Mouse (Mus musculus): ENCODE data around the gene Srp68.
A peak's percentile ranks its signal among the peaks of the same experiment; 100 is the strongest.

Gene Srp68

GRCm38 (mm10) chr11:116247502-116248222 lies 26.4 kb downstream of the Srp68 start:
- peak; percentile 34 for DNase-seq (ENCODE audit: low read depth, low spot score)

DNA sequence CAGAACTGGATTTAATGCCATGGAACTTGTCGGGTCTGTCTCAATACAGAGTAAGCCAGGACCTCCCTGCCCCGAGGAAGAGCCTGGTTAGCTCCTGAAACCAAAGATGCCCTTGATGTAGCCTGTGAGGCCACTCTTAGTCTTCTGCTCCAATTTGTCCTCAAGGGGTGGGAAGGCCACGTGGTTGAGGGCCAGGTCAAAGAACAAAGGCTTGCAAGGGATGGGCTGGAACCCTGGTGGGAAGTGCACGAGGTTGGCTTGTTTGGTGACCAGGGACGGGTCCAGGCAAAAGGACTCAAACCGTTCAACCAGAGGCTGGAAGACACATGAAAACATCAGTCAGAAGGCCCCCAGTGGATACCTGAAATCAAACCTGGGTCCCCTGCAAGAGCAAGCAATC lies 28.4 kb downstream of the Srp68 start:
- no peak for DNase-seq (ENCODE audit: low read depth, low spot score)

- DNase-seq (ENCODE audit: low read depth, low spot score): no peak
Observed at GRCm38 (mm10) chr11:116244580-116244979, 29.4 kb downstream of the Srp68 start.

DNA sequence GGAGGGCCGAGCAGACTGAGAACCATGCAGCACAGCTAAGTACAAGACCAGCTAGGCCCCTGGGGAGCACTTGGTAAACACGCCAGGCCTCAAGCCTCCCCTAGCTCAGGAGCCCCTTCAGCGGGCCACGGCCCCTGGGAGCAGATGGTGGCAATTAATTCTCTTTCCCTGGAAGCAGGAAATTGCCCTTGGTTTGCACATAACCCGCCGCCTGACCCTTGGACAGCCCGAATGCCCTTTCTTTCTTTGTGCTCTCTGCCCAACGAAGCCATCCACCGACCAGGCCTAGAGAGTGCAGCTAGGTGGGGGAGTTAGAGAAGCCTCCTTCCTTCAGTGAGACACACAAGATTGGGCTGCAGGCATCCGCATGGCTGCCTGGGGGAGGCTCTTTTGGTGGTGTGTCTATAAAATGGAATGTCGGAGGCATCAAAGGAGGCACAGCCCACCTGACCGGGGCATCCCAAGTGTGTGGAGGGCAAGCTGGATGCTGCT lies 32.2 kb downstream of the Srp68 start:
- no peak for DNase-seq (ENCODE audit: low read depth, low spot score)

GRCm38 (mm10) chr11:116239797-116240196 lies 34.2 kb downstream of the Srp68 start:
- no peak for DNase-seq (ENCODE audit: low read depth, low spot score)

GRCm38 (mm10) chr11:116237742-116238395 lies 36.1 kb downstream of the Srp68 start, which contains the start of gene Evpl:
Evpl (minus strand) TSS chr11:116238077.
- peak; percentile 65 for DNase-seq (ENCODE audit: low read depth, low spot score)

DNA sequence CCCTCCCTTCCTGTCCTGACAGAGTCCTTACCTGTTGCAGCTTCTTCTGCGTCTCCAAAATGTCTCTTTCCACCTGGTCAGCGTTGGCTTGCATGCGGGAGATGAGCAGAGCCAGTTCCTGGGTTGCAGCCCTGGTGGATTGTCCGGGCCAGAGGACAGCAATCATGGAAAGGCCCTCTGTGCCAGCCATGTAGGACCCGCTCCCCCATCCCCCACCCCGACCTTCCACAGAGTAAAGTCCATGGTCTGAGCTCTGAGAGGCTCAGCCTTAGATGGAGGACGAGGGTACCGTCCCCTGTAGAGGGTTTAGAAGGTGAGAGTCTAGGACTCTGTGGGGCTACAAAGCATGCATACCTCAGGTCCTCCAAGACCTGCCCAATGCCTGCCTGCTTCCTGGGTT lies 39.1 kb downstream of the Srp68 start:
- DNase-seq (ENCODE audit: low read depth, low spot score): no peak

- no peak for DNase-seq (ENCODE audit: low read depth, low spot score)
Observed at GRCm38 (mm10) chr11:116232427-116232826, 41.6 kb downstream of the Srp68 start.

- no peak for DNase-seq (ENCODE audit: low read depth, low spot score)
Observed at GRCm38 (mm10) chr11:116228699-116229098, 45.3 kb downstream of the Srp68 start.

GRCm38 (mm10) chr11:116226414-116226813 lies 47.6 kb downstream of the Srp68 start:
- peak; percentile 83 for DNase-seq (ENCODE audit: low read depth, low spot score)

GRCm38 (mm10) chr11:116222740-116223059 lies 51.3 kb downstream of the Srp68 start:
- no peak for DNase-seq (ENCODE audit: low read depth, low spot score)

DNA sequence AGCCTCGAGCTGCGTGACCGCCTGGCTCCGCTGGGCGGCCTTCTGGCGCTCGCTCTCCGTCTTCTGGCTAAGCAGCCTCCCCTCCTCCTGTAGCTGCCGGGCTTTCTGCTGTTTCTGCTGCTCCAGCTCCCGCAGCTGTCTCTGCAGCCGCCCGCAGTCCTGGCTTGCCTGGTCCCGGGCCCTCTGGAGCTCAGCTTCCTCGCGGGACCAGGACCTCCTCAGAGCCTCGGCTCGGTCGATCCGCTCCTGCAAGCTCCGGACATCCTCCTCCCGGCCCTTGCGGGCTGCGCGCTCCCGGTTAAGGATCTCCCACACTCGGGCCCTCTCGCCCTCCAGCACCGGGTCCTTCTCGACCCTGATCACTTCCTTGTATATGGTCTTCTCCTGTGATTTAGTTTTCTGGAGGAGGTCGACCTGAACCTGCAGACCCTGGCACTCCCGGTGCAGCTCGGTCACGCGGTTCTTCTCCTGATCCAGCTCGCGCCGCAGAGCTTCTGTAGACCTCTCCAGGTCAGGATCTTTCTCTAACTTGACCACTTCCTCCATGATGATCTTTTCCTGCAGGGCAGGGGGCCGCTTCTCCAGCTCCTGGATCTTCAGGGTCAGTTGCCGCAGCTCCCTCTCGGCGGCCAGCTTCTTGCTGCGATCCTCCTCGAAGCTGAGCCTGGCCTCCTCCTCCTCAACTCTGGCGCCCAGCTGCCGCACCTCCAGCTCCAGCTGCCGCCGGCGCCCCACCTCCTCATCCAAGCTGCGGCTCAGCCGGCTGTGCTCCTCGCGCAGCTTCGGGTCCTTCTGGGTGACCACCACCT lies 51.9 kb downstream of the Srp68 start:
- DNase-seq (ENCODE audit: low read depth, low spot score): no peak

- peak; percentile 82 for DNase-seq (ENCODE audit: low read depth, low spot score)
Observed at GRCm38 (mm10) chr11:116219885-116220284, 54.1 kb downstream of the Srp68 start.

GRCm38 (mm10) chr11:116218737-116219400 lies 55.1 kb downstream of the Srp68 start:
- no peak for DNase-seq (ENCODE audit: low read depth, low spot score)

DNA sequence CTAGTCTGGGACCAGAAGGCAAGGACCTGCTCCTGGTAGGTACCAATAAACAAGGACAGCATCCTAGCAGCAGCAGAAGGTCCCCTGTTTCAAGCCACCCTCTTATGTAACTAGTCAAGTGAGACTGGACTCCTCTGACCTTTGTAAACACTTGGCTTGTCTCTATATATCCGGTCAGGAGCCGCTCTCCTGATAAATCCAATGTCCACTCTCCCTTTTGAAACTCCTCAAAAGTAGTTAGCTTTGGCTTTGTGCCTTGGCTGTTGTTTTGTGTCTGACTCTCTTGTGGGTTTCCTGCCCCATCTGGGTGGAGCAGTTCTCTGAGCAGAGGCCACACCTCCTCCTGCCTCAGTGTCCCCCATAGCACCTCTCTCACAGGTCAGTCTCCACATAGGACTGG lies 55.8 kb downstream of the Srp68 start:
- DNase-seq (ENCODE audit: low read depth, low spot score): no peak

DNA sequence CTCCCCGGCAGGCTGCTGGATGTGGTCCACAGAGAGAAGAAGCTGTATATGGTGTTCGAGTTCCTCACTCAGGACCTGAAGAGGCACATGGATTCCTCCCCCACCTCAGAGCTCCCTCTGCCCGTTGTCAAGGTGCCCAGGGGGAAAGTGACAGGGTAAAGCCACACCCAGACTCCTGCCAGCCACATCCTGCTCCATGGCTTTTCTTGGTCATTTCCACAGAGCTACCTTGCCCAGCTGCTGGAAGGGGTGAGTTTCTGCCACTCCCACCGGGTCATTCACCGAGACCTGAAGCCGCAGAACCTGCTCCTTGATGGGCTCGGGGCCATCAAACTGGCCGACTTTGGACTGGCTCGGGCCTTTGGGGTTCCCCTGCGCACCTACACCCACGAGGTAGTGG lies 57.5 kb downstream of the Srp68 start:
- DNase-seq (ENCODE audit: low read depth, low spot score): no peak

DNA sequence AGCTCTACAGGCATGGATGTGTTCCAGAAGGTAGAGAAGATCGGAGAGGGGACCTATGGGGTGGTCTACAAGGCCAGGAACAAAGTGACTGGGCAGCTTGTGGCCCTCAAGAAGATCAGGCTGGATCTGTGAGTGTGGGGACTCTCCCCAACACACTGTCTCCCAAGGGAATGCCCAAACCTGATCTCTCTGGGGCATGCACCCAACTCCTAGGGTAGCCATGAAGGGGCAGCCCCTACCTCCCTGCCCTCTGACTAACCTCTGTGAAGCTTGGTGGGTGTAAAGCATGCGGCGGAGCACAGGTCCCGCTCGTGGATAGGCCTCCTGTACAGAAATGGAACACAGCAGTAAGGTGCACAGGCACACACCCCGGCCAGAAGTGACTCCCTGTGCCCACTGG lies 58.0 kb downstream of the Srp68 start:
- DNase-seq (ENCODE audit: low read depth, low spot score): no peak

GRCm38 (mm10) chr11:116215181-116215580 lies 58.8 kb downstream of the Srp68 start:
- DNase-seq (ENCODE audit: low read depth, low spot score): peak; percentile 80

DNA sequence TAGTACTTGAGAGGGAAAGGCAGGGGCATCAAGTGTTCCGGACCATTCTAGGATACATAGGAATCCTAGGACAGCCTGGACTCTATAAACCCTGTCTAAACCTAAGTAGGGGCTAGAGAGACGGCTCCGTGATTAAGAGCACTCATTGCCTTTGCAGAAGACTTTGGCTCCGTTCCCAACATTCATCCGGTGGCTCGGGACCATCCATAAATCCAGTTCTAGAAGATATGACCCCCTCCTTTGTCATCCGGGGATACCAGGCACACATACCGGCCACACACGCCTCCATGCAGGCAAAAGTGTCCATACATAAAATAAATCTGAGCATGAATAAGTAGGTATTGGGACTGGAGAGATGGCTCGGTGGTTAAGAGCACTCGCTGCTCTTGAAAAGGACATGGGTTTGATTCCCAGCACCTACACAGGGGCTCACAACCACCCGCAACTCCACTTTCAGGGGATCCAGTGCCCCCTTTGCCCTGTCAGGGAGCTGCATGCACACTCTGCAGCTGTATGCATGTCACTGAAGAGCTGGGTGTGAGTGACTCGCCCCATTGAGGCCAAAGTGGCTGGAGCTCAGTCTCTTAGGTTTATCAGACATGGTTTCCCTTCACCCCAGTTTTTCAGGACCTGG lies 60.0 kb downstream of the Srp68 start:
- DNase-seq (ENCODE audit: low read depth, low spot score): no peak

GRCm38 (mm10) chr11:116212847-116213246 lies 61.2 kb downstream of the Srp68 start:
- no peak for DNase-seq (ENCODE audit: low read depth, low spot score)

DNA sequence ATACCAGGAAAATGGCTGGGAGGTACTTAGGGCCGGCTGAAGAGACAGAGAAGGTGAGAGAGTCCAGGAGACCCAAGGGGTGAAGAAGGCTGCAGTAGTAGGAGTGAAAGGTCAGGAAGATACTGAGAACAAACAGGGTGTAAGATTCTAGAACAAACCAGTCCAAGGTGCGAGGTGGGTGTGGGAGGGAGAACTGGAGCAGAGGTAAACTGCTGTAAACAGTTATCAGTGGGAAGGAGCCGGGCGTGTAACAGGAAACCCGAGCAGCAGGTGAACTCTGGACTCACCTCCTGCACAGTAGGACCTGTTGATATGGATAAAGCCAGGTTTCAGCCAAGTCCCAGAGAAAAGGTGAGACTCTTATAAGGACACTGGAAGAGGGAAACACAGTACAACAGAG lies 63.3 kb downstream of the Srp68 start:
- DNase-seq (ENCODE audit: low read depth, low spot score): peak; percentile 43
